Mouse (Mus musculus) monocyte, adult 5-6 weeks (primary cell): Measurements from ENCODE around the gene Trappc13. TPM values are rescaled to one million over a fixed set of nuclear protein-coding genes. Genes with fewer than 3 reads are reported as not detected.

Source experiments
- ATAC-seq: fragments of 153-309, 156-312 bp; replicated peaks from 2 replicates; pipeline ENCODE4 v1.8.0; 2017; ENCODE audit warnings: mild to moderate bottlenecking; ENCODE audit not compliant: low TSS enrichment, insufficient number of reproducible peaks, severe bottlenecking, poor library complexity, low FRiP score
- total RNA-seq: library from RNA; stranded (forward); fragments of 200-1000, 200-491, 200-594 nt; gene quantifications from 3 replicates; pipeline ENCODE4 v1.2.3, GENCODE M21; 2017

Trappc13 gene
- total RNA-seq, 1 experiment from 2014 or later, result 37.3 TPM

- ATAC-seq, result no peak
Observed at GRCm38 (mm10) chr13:104123662-104124381, 54.4 kb downstream of the Trappc13 start.

DNA sequence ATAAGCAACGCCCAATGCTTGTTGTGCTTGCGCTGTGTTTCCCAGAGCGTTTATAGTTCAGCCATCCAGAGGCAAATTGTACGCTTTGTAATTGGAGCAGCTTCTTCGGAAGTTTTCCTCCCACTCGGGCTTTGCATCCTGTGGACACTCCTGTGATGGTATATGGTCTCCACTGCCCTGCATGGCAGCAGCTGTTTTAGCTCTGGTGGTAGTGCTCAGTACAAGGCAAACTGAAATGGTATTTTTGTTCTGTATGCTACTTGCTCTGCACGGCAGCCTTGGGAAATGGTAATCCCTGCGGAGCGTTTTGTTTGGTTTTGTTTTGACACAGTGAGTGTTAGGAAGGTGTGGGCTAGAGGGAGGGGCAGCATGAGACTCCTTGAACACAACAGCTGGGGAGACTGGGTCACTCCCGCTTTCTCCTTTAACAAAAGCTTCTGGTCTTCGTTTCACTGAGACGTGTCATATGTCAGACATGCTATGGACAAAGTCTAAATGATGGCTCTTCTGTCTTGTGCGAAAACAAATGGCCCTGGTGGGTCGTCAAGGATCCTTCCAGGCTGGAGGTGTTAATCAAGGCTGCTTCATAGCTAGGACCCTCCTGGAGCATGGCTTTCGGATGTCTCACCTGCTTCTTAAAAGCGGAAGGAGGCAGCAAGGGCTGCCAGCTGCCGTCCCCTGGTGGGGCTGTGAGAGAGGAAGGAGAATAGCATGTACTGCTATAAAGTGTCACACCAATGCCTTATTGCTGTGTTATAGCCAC is 56.0 kb downstream of the Trappc13 start:
- no peak for ATAC-seq

DNA sequence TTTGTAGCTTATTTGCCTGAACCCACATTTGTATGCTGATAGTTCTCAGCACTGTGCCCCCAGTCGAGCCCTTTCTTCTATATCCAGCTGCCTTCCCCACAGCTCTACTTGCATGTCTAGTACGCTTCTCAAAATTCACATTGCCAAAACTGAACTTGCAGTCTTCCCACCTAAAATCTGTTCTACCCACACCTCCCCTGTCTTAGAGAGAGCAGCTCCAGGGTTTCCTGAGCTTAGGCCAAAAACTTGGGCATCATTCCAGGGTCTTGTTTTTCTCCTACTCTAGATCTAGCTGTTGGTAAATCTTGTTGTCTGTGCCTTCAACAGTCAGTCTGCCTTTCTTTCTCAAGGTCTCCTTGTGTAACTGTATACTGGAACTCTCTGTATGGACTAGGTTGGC is 63.4 kb downstream of the Trappc13 start:
- ATAC-seq, result no peak

DNA sequence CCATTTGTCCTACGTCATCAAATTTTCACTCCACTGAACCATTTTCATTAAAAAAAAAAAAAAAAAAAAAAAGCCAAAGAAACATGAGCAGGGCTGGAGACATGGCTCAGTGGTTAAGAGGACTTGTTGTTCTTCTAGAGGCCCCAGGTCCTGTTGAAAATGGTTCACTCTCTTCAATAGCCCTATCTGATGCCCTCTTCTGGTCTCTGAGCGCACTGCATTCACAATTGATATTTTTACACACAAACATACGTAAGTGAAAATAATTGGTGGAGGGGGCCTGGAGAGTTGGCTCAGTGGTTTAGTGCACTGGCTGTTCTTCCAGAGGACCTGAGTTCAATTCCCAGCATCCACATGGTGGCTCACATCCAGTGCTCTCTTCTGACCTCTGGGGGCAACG is 64.5 kb downstream of the Trappc13 start:
- ATAC-seq, result no peak

DNA sequence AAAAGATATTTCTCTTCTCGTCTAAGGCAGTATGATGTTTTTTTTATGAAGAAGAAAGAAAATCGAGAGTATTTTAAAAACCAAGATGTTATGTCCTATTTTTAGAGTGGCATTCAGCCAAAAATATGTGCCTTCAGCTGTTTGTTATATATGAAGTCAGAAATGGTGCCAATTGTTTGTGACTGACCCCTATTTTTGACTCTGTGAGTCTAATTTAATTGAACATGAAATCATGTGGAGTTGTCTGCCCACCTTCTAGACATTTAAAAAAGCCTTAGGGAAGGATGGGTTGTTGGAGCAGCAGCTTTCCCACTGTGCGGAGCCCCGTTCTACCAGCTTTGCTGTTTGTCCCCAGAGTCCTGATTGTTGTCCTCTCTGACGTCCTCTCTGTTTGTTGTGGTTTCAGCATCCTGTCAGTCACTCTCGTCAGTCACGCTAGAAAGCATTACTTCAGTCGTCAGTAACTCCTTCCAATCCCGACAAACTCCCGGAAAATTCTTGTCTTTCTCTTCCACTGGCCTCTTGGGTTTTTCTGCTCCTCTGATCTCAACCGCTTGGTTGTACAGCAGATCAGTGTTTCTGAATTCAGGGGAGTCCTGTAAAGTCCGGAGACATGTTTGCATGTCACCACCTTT is 65.9 kb downstream of the Trappc13 start:
- no peak for ATAC-seq

- ATAC-seq, result no peak
Observed at GRCm38 (mm10) chr13:104110526-104110925, 67.7 kb downstream of the Trappc13 start.

DNA sequence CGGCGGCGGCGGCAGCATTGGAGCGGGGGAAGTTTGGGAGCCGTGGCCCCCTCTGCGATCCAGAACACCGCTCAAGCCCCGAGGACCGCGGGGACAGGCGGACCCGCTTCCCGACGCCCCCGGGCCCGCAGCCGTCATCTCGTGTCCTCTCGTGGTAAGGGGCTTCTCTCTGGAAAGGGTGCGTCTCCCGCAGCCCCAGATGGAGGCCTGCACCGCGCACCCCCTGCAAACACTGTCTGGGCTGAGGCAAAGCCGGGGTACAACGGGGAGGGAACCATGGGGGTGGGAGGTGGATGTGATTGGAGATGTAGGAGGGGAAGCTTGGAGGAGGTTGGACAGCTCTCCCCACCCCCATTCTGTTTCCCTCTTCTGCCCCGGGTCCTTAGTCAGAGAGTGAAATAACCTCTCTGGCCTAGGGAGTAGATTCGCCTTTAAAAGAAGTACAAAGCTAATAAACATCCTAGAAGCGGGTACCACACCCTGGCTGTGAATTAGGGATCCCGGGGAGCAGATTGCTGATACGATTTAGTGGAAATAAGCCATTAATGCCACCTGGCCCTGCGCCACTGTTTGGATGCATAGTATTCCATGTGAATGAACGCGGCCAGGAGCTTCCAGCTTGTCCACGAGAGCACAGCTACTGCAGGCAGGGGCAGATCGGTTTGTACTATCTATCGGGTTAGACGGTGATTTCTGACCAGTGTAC is 68.3 kb downstream of the Trappc13 start:
- ATAC-seq, result peak; percentile 15; the same call in 1 of the 2 replicates

- peak; percentile 93 for ATAC-seq
Observed at GRCm38 (mm10) chr13:104109288-104109815, 68.9 kb downstream of the Trappc13 start, which contains the start of the genes Nln and Sgtb. TSS of gene Nln (minus strand) at chr13:104109614. TSS of gene Sgtb (plus strand) at chr13:104109741.

GRCm38 (mm10) chr13:104108651-104109287 is 69.5 kb downstream of the Trappc13 start:
- ATAC-seq, result peak; percentile 28; the same call in 1 of the 2 replicates

DNA sequence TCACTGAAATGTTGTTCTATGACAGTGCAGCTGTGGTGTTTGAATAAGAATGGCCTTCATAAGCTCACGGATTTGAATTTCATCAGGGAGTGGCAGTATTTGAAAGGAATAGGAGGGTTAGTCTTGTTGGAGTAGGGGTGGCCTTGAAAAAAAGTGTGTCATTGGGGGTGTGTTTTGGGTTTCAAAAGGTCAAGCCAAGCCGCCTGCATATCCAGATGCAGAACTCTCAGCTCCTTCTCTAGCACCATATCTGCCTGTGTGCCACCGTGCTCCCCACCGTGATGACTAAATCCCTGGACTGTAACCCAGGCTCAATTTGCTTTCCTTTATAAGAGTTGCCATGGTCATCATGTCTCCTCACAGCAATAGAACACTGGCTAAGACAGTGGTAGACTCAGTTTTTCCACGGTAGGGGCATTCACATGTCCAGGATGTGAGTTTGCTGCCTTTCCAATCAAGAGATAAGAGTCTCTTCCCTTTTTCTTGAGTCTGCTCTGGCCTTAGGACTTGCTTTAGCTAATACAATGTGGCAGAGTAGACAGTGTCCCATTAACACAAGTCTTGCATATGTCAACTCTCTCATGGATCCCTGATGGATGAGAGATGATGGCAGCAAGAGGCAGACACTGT is 76.5 kb downstream of the Trappc13 start:
- ATAC-seq, result no peak

DNA sequence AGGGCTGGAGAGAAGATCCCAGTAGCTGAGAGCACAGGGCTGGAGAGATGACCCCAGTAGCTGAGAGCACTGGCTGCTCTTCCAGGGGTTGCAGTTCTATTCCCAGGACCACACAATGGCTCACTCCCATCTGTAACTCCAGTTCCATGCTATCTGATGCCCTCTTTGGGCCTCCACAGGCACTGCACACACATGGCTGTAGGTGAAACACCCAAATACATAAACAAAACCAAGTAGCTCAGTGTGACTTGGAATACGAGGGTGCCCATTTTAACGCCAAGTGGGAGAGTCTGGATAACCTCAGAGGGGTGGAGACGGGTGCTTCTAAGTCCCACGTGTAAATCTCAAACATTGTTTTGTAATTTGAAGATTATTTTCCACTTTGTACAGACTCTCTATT is 77.9 kb downstream of the Trappc13 start:
- no peak for ATAC-seq

- no peak for ATAC-seq
Observed at GRCm38 (mm10) chr13:104097190-104097589, 81.1 kb downstream of the Trappc13 start.

- ATAC-seq, result no peak
Observed at GRCm38 (mm10) chr13:104095955-104096354, 82.3 kb downstream of the Trappc13 start.

DNA sequence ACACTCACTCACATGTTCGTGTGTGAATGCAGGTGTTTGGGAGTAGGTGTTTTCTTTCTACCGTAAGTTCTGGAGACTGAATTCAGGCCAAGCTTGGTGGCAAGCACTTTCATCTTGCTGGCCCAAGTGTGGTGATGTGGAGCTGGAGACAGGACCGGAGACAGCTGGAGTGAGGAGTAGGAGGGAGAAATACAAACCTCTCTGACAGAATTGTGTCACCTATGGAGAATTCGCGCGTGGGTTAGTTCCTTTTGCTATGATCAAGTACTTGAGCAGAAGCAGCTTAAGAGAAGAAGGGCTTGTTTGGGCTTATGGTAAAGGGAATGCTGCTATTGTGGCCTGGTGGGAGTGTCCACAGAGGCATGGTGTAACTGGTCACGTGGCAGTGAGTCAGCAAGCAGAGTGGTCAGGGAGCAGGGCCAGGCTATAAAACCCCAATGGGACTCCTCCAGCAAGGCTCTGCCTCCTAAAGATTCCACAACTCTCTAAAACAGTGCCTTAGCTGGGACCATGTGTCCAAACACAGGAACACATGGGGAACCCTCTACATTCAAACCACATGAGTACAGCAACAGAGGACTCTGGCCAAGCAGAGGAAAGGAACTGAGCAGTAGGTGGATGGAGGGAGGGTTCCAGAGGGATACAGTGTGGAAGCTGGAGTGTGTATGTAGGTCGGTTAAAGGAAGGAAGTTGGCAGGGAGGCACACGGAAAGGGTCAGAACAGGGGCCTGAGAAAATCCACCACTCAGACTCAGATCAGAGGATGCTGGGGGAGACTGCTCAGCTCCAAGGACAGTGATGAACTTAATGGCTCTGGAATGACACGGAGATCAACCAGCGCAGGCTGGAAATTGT is 83.5 kb downstream of the Trappc13 start:
- no peak for ATAC-seq
